Mouse (Mus musculus) right cerebral cortex, postnatal 36 days (tissue): ENCODE results near the gene Prkcg.
A peak's percentile ranks its signal among the peaks of the same experiment; 100 is the strongest.
"Not testable (repeated sequence)": the region's sequence is repeated elsewhere in the genome, so short reads cannot be mapped to it uniquely, and the experiment has no call there.

Source experiments
- DNase-seq, 2 experiments: peaks; one replicate each; pipeline ENCODE4 v3.0.0; 2022; ENCODE audit warnings: low spot score in 2 of 2, mixed read lengths in 1 of 2

Prkcg gene

DNA sequence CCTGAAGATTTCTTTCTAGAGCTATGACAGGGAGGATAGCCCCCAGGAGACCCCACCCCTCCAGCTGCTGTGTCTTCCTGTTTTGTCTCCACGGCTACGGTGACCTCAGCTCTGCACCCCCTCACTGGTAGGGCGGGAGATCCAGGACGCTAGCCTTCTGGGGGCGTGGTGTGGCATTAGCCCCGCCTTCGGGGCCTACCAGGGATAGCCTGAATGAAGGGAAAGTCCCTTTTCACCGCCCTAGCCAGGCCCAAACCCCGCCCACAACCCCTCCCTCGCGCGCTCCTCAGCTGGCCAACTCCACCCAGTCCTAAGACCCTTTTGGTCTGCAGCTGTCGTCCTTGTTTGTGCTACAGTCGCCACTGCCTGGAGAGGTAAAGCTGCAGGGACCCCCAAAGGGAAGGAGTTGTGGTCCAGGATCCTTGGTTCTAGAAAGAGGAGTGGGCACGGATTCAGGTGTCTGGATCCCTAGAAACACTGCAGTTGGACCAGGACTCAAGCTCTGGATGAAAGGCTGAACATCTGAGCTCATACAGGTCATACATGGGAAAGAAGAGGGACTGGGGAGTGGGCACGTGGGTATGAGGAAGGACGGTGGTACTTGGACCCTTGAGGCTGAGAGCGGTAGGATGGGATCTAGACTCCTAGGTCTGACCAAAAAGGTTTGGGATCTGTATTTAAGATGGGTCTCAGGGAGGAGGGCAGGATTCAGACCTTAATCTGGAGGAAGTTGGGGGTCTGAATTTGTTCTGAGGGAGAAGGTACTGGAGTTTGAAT is 1.5 kb downstream of the Prkcg start:
- peak; percentile 86 to 89 for DNase-seq

DNA sequence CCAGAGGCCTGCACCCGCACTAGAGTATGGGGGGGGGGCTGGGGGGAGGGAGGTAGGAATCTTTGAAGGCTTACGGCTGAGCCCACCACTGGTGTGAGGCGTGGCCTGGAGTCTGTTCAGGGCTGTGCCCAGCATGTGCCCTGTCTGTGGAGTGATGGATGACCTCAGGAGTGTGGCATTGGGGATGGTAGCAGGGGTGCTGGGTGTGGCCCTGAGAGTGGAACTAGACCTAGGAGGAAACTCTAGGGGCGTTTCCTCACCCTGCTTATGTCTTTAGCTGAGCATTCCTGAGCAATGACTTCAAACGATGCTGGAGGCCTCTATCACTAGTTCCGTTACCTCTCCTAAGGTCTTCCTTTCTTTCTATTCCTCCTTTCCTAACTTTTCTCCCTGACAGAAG is 2.2 kb downstream of the Prkcg start:
- DNase-seq = no peak

DNA sequence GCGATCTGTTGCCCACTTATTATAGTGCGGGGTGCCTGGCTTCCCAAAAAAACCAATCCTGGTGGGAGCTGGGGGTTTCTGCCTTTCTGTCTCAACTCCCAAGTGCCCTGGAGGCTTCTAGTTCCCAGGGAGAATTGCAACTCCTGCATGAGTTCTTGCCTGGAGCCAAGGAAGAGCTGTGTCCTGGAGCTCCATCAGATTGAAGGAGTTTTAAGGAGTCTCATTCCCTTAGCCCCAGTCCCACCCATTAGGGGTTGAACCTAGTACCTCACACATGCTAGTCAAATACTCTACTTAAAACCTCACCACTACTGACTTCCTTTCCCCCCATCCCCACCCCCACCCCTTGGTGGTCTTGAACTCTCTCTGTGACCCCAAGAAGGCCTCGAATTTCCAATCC is 2.8 kb downstream of the Prkcg start:
- DNase-seq = no peak

DNA sequence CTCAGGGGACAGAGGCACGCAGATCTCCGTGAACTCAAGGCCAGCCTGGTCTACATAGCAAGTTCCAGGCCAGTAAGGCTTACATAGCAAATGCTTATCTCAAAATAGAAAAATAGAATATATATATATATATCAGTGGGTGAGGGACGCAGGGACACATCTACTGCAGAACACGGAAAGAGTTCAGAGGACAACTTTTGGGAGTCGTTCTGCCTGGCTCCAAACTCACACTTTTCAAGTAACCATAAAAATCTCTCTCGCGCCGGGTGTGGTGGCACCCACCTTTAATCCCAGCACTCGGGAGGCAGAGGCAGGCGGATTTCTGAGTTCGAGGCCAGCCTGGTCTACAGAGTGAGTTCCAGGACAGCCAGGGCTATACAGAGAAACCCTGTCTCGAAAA is 3.3 kb downstream of the Prkcg start:
- DNase-seq = not testable (repeated sequence)

- no peak for DNase-seq
Observed at GRCm38 (mm10) chr7:3292791-3293190, 3.8 kb downstream of the Prkcg start.

- no peak for DNase-seq
Observed at GRCm38 (mm10) chr7:3294794-3295193, 5.8 kb downstream of the Prkcg start.

- no peak for DNase-seq
Observed at GRCm38 (mm10) chr7:3295321-3296110, 6.5 kb downstream of the Prkcg start.

DNA sequence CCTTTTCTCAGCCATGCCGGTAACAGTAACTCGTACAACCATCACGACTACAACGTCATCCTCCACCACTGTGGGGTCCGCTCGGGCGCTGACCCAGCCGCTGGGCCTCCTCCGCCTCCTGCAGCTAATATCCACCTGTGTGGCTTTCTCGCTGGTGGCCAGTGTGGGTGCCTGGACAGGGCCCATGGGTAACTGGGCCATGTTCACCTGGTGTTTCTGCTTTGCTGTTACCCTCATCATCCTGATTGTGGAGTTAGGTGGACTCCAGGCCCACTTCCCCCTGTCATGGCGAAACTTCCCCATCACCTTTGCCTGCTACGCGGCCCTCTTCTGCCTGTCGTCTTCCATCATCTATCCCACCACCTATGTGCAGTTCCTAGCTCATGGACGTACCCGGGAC is 7.7 kb downstream of the Prkcg start:
- DNase-seq = no peak

DNA sequence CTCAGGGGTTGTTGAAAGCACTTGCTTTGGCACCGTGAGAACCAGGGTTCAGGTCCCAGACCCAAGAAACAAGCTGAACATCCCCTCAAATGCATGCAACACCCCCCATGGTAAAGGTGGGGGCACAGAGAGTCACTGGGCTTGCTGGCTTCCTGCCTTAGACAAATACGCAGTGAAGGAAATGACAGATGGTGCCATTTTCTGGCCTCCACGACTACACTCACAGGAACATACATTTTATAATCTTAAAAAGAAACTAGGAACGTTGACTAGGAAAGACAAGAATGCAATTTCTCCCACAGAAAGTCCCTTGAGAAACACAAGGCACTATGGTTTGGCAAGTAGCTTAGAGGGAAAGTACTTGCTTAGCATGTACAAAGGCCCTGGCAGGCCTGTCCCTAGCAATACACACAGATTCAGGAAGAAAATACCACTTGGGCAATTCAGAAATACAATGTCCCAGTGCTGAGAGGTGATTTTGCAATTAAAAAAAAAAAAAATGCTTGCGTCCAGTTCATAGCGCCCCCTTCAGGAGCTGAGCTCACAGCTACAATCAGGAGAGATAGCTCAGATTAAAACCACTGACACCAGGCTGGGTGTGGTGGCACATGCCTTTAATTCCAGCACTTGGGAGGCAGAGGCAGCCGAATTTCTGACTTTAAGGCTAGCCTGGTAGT is 11.1 kb downstream of the Prkcg start:
- no peak for DNase-seq

DNA sequence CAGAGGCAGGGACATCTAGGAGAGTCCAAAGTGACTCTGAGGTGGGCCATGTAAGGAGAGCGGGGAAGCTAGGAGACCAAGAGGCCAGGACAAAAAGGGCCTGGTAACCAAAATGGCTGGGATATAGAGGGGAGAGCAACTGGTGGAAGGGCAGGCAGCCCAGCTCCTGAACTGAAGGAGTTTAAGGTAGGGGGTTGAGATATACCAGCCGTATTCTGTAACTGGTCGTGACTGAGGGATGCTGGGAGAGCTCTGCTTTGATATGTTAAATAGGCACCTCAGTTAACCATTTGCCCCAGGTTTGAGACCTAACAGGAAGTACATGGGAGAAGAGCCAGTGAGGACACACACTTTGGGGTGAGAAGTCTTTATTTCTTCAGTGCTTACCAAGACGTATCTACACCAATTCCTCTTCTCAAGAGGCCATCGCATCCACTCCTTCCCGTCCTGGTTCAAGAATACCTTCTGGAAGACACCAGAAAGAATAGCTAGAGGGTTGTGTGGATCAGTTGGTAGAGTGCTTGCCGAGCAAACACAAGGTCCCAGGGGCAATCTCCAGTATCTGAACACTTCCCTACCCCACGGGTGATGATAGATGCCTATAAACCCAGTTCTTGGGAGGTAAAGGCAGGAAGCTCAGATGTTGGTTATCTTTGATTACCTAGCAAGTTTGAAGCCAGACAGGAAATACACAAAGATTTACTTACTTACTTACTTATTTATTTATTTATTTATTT is 12.1 kb downstream of the Prkcg start:
- no peak for DNase-seq

DNA sequence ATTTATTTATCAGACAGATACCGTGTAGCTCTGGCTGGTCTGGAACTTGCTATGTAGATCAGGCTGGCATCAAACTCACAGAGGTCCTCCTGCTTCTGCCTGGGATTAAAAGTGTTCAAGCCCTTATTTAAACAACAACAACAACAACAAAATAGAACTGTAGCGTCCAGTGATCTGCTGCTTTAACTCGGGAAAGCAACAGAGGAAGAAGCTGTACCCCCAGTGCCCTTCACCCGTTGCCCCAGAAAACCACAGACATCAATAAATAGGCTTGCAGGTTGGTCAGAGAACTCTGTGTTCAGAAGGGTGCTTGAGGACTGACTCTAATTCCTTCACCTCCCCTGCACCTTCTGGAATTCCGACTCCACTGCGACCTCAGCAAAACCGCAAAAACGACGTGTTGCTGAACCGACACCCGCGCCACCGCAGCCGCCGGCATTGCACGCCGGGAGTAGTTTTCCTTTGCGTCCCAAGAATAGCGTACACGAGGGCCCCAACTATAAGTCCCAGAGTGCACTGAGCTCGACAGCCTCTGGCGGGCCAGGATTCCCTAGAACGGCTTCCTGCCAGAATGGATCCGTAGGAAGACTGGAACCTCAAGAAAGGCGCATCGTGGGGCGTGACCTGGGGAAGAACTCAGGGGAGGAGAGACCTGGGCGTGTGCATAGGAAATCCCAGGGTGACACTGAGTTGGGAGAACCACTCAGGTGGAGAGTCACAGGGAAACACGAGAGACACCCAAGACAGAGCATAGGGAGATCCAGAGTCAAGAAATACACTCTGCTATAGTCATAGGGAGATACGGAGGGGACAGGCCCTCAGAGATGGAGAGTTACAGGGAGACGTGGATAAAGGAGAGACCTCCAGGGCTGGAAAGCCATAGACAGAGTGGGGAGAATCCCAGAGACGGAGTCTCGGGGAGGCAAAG is 12.9 kb downstream of the Prkcg start:
- no peak for DNase-seq

- no peak for DNase-seq
Observed at GRCm38 (mm10) chr7:3302556-3303275, 13.7 kb downstream of the Prkcg start.

DNA sequence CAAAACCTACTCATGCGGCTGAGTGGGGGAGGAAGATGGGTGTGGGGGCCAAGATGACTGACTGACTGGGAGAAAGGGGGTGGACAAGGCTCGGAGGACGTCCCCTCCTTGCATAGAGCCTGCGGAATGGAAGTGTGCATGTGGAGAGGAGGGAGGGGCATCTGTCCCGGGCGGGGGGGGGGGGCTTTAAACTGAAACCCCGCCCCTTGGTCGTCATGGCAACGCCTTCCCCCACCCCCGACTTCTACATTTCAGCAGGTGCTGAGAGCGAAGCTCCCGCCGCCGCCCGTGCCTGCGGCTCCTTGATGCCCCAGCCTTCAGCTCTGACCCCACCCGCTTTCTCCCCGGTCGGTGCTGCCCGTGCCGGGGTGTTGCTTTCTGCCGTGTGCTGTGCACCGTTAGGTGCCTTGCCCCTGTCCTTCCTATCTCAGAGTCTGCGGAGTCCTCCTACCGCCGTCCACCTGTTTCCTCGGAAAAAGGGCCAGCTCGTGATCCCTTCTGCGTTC is 14.3 kb downstream of the Prkcg start:
- DNase-seq = peak in 1 of 2 experiments; percentile 69

DNA sequence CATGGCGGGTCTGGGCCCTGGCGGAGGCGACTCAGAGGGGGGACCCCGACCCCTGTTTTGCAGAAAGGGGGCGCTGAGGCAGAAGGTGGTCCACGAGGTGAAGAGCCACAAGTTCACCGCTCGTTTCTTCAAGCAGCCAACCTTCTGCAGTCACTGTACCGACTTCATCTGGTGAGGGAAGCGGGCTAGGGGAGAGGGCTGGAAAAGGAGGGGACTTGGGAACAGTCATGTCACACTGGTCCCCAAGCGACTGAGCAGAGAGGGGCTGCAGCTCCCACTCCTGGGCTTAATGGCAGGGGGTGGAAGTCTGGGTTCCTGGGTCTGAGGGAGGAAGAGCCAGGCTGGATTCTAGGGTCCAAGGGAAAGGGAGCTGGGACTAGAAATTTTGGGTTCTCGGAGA is 14.8 kb downstream of the Prkcg start:
- no peak for DNase-seq

GRCm38 (mm10) chr7:3304298-3304697 is 15.3 kb downstream of the Prkcg start:
- DNase-seq = peak; percentile 54 to 58

- no peak for DNase-seq
Observed at GRCm38 (mm10) chr7:3306400-3306799, 17.4 kb downstream of the Prkcg start.

- DNase-seq = no peak
Observed at GRCm38 (mm10) chr7:3308646-3309045, 19.7 kb downstream of the Prkcg start.

DNA sequence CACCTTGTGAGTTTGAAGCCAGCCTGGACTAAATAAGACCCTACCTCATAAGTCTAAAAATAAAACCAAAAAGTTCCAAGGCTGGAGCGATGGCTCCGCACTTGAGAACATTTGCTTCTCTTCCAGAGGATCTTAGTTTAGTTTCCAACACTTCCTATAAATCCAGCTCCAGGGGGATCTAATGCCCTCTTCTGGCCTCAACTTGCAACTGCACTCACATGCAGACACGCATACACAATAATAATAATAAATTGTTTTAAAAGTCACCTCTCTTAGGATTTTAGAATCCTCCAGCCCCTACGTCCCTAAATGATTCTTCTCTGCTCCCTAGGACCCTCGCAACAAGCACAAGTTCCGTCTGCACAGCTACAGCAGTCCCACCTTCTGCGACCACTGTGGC is 21.3 kb downstream of the Prkcg start:
- no peak for DNase-seq

DNA sequence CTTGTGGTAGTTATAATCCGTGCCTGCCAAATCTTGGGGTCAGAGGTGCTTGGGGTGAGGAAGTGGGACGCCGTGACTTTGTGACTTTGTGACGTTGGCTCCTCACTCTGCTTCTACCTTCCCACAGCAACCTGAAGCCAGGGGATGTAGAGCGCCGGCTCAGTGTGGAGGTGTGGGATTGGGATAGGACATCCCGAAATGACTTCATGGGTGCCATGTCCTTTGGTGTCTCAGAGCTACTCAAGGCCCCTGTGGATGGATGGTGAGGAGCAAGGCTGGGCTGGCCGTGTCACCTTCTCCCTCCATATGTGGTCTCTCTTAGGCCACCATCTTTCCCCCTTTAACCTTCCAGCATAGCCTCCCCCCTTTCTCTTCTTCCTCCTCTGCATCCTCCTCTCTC is 24.6 kb downstream of the Prkcg start:
- DNase-seq = no peak

DNA sequence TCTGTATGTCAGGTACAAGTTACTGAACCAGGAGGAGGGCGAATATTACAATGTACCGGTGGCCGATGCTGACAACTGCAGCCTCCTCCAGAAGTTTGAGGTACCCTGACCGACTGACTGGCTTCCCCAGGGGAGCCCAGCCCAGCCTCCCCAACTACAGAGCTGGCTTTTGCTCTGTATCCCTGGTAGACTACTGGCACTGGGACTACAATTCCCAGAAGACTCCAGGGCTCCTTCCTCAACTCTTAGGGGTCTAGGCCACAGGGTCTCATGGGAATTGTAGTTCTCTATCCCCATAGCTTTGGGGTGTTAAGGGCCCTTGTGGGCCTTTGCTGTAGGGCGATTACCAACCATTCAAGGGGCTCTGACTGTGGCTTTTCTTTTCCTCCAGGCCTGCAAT is 25.1 kb downstream of the Prkcg start:
- no peak for DNase-seq
